Mouse (Mus musculus) fibroblast of lung, adult 2 months (primary cell): Measurements from ENCODE around the gene Baz2b.
"Not testable (repeated sequence)": the region's sequence is repeated elsewhere in the genome, so short reads cannot be mapped to it uniquely, and the experiment has no call there.

Source experiments
- DNase-seq: peaks from one replicate; pipeline ENCODE4 v3.0.0-alpha.2; 2011; ENCODE audit warnings: low read depth

Gene Baz2b

GRCm38 (mm10) chr2:60089528-60090247, 120.0 kb downstream of the Baz2b start:
- DNase-seq: no peak

GRCm38 (mm10) chr2:60088785-60089527, 120.7 kb downstream of the Baz2b start:
- DNase-seq: no peak

DNA sequence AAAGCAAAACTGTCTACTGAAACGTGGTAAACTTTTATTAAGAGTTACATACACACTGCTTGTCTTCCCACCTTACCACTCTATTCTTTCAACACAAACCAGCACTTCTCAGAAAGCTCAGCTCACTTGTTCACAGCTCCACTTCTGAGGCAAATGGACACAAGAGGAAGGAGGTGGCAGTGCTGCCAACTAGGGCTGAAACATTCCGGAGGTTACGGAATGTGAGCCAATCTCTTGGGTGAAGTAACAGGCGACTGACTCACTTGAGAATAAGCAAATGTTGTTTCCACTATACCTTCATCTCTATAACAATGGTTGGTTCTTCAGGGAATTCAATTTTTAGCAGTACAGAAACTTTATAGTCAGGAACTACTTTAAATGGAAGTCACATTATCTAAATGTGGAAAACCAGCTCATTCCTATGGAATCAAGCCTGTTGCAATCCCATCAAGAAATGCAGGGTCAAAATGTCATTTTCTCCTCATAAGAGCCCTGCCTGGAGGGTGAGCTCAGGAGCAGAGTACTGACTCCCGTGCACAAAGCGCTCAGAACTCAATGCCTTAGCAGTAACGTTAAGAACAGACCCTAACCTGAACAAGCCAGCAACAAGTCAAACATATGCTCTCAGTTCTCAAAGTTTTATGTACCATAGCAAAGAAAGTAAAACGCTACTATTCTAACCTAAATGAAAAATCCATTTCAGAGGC, 123.3 kb downstream of the Baz2b start:
- DNase-seq: peak; percentile 89

DNA sequence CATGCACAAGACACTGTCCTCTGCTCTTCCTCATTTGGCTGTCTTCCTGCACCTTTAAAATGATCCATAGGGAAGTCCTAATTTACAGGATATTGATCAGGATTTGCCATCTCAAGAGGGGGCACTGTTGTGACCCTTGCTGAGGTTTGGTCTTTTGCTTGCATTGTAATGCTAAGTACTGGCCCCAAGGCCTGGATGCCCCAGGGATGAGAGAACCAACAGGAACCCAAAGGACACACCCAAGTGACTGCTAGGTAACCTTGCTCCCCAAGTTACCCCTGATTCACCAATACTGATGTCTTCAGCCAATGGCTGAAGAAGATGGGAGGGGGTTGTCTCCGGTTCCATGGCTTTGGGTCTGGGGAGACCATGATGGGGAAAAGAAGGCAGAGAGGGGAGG, 124.8 kb downstream of the Baz2b start:
- no peak for DNase-seq

GRCm38 (mm10) chr2:60082984-60083636, 126.5 kb downstream of the Baz2b start:
- DNase-seq: peak; percentile 27

- no peak for DNase-seq
Observed at GRCm38 (mm10) chr2:60082225-60082624, 127.4 kb downstream of the Baz2b start.

DNA sequence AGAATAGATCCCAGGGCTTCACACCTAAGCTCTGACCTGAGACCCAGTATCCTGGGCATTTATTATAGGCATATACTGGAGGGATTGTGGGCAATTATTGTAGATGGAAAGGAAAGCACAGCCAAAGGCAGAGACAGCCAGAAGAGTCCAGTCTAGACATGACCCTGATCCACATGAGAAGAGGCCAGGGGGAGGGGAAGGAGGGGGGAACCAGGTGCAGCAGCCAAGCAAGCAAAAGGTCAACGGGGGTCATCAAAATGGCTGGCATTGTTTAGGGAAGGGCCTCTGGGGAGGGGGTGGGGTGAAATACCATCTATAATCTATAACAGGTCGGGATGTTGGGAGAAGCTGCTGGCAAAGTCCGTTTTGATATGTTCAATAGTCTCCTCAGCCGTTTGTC, 128.8 kb downstream of the Baz2b start:
- DNase-seq: no peak

DNA sequence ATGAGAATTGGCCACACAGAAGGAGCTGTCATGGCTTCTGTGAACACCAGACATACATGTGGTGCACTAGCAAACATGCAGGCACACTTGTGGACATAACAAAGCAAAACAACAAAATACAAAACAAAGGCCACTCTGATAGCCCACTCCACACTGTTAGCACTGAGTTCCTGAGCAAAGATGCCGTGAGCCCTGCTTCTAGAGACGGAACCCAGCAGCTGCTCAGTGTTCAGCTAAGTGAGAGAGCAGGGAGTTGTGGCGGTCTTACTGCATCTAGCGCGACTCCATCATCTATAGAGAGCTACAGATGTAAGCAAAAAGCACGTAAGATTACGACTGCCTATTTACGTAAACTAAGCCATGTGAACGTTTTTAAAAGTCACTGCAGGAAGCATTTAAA, 132.0 kb downstream of the Baz2b start:
- no peak for DNase-seq

DNA sequence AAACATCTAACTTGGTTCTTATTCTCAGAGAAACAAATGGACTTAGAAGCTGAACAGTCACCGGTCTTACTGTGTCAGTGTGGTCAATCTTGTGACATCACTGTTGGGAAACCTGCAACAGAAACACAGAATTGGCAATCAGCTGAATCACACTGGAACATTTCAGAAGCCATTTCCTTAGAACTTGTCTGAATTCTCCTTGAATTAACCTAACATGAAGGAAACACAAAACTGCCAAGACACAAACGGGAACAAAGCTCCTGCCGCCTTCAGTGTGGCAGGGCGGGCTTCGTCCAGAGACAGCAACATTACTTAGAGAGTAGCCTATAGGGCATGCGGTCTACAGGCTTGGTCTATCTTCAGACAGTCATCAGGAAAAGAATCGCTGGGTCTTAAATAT, 132.8 kb downstream of the Baz2b start:
- DNase-seq: peak; percentile 85

GRCm38 (mm10) chr2:60076025-60076424, 133.6 kb downstream of the Baz2b start:
- no peak for DNase-seq

- not testable (repeated sequence) for DNase-seq
Observed at GRCm38 (mm10) chr2:60073798-60074197, 135.8 kb downstream of the Baz2b start.

- no peak for DNase-seq
Observed at GRCm38 (mm10) chr2:60071813-60072212, 137.8 kb downstream of the Baz2b start.

DNA sequence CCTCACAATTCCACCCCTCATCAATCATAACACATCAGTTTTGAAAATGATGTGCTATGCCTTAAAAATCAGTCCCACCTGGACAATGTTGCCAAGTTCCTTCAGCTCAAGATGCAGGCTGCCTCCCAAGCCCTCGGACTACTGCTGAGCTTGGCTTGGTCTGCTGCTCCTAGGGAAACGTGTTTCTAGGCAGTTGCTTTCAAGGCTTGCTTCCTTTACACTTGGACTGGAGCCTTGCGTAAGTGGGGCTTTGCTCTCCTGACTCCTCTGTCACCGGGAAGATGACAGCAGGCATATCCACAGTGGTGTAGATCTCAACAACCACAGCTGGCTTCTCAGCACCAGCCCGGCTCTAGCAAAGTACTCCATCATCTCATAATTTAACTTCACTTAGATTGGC, 138.7 kb downstream of the Baz2b start:
- DNase-seq: no peak

DNA sequence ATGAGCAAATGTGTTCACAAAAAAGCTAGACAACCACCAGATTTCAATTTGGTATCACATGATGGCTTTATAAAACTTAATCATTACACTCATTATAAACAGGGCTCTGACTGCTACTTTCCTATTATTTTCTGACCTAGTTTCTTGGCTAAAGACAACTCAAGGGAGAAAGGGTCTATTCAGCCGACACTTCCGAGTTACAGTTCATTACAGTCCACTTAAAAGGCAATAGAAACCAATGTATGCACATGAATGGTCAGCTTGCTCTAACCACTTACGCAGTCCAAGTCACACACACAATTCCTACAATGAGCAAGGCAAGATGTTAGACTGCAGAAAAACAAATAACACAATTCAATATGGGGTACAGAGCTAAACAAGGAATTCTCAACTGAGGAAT, 141.2 kb downstream of the Baz2b start:
- no peak for DNase-seq

- DNase-seq: no peak
Observed at GRCm38 (mm10) chr2:60065415-60065814, 144.2 kb downstream of the Baz2b start.

- DNase-seq: no peak
Observed at GRCm38 (mm10) chr2:60060185-60060775, 149.4 kb downstream of the Baz2b start.

DNA sequence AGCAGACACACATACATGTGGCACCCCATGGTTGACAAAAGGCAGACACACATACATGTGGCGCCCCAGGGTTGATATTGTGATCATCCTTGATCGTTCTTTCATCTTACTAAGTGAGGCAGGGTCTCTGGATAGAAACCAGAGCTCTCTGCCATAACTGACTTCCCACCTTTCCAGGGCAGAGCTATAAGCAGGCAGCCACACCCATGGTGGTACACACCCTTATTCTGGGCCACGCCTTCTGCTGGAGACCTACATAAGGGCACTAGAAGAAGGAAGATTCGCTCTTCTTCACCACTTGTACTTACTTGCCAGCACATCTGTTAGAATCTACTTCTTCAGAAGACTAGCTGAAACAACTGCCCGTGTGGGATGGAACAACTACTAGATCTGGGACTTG, 150.3 kb downstream of the Baz2b start:
- DNase-seq: no peak

GRCm38 (mm10) chr2:60056043-60056442, 153.6 kb downstream of the Baz2b start:
- DNase-seq: no peak

GRCm38 (mm10) chr2:60054808-60055535, 154.7 kb downstream of the Baz2b start:
- DNase-seq: no peak

- no peak for DNase-seq
Observed at GRCm38 (mm10) chr2:60053222-60054010, 156.2 kb downstream of the Baz2b start.
